Mouse (Mus musculus) cerebellum, adult 11-12 months (tissue): ENCODE data around the gene Lypd3.
"Not testable (repeated sequence)": the region's sequence is repeated elsewhere in the genome, so short reads cannot be mapped to it uniquely, and the experiment has no call there.

Source experiments
- DNase-seq: peaks from one replicate; pipeline ENCODE4 v3.0.0; 2022

Lypd3 gene

GRCm38 (mm10) chr7:24664959-24665358, 28.6 kb downstream of the Lypd3 start:
- no peak for DNase-seq

DNA sequence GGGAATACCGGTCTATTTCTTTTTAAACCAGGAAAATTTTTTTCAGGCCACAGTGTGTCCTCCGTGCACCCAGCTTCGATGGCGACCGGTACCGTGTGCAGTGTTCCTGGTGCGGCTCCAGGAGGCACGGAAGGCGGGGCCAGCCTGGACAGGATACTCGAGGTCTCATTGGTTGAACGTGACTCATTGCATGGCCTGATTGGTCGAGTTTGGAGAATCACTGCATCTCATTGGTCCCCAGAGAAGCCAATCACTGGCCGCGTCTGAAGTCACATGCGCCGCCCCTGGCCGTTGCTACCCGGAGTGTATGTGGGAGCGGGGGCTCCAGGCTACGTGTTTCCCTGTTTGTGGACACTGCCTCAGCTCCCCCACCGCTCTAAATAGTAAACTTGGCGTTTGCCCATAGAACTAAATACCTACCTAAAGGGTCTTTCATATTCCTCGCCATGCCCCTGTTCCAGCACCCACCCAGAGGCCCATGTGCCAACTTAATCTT, 35.6 kb downstream of the Lypd3 start:
- DNase-seq = no peak

GRCm38 (mm10) chr7:24676575-24676974, 40.2 kb downstream of the Lypd3 start, which contains the start of gene Tex101:
Tex101 (minus strand) TSS chr7:24676675.
- DNase-seq = no peak

- not testable (repeated sequence) for DNase-seq
Observed at GRCm38 (mm10) chr7:24684121-24684520, 47.8 kb downstream of the Lypd3 start.

DNA sequence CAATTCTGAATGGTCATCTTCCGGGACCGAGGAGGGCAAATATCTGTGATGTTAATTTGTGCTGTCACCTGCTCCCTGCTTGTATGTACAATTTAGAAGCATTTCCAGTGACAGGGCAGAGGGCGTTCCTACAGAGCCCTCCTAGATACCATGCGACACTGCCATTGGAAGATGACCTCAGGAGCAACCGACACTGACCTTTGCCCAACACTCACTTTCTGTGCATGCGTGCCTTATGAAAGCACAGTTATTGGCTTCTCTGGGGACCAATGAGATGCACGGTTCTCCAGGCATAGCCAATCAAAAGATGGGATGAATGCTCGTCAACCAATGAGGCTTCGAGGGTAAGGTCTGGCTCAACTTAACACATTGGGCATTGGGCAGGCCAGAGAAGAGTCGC, 51.2 kb downstream of the Lypd3 start:
- not testable (repeated sequence) for DNase-seq
